Comparison of ENCODE assay signal across 18 mouse cellular contexts in the genomic region with DNA sequence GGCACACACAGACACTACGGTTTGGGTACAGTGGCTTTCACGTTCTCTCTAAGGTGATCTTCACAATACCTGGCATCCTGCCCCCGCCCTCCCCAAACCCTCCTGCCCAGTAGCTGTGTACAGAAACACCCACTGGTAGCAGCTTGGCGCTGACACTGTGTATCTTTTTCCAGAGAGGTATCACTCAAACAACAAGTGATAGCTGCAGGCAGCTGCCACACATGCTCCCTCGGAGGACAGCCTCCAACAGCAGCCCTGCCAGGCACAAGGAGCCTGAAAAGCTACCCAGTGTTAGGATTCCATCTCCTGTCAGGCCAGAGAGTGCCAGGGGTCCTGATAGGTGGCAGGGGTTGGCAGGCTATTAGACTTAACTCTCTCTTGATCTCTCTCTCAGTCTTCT.
DNase-seq lines count a peak whose midpoint lies in the region; ATAC-seq and TF ChIP-seq lines count a peak whose summit lies in the region.
"Had no signal": no experiment of that assay in that cellular context is flagged by ENCODE, and none has a peak within 500 bp of the region (broad histone marks: within the 10 kb centered on the region; RNA-seq: fewer than 3 reads in every experiment).

No protein-coding gene starts in this region.

- peak; percentile 92 for DNase-seq in heart, adult 11 months
- DNase-seq in midbrain, embryonic 10.5 days (ENCODE audit: low spot score), result no peak
- no peak for DNase-seq in heart, postnatal 0 days (ENCODE audit: low spot score)
- peak; percentile 14 for DNase-seq in testis, postnatal 14 days (ENCODE audit: low spot score)
- no peak for DNase-seq in right cerebral cortex, adult 18-20 months
- DNase-seq: adrenal gland, postnatal 14 days; lung, adult 2 months; lung, postnatal 36 days; thymus, adult 2 months had no signal

- no peak for TF ChIP-seq CTCF in heart, postnatal 0 days (IDR thresholded peaks at IDR 0.05; ENCODE audit: low read depth)

- no peak overlapping the region for H3K27ac ChIP-seq in heart, embryonic 12.5 days (ENCODE audit: poor library complexity, severe bottlenecking)
- peak overlapping the region; percentile 66 for H3K27ac ChIP-seq in midbrain, embryonic 10.5 days (replicated peaks)
- no peak overlapping the region for H3K27ac ChIP-seq in midbrain, embryonic 13.5 days
- no peak overlapping the region for H3K27ac ChIP-seq in heart, postnatal 0 days (ENCODE audit: low read depth)
- H3K27ac ChIP-seq: embryonic facial prominence, embryonic 13.5 days; heart, embryonic 13.5 days; intestine, embryonic 15.5 days; limb, embryonic 10.5 days had no signal

- no peak overlapping the region for H3K4me2 ChIP-seq in heart, embryonic 12.5 days
- no peak overlapping the region for H3K4me2 ChIP-seq in midbrain, embryonic 13.5 days (replicated peaks)
- H3K4me2 ChIP-seq in heart, postnatal 0 days (ENCODE audit: low read depth, low read length), result peak overlapping the region; percentile 21; the same call in 1 of the 2 replicates
- H3K4me2 ChIP-seq: embryonic facial prominence, embryonic 13.5 days; heart, embryonic 13.5 days; intestine, embryonic 15.5 days; liver, embryonic 11.5 days had no signal

- ATAC-seq in heart, embryonic 12.5 days (ENCODE audit: insufficient number of reproducible peaks, low FRiP score), result no peak
- ATAC-seq in midbrain, embryonic 13.5 days, result no peak
- ATAC-seq in heart, postnatal 0 days (ENCODE audit: insufficient read depth, low read depth), result peak; percentile 36; the same call in 1 of the 2 replicates
- ATAC-seq: activated CD4-positive, CD25-positive, alpha-beta regulatory T cell, adult 4 months; intestine, embryonic 15.5 days; Patski had no signal

- no peak overlapping the region for H3K4me3 ChIP-seq in heart, embryonic 12.5 days
- no peak overlapping the region for H3K4me3 ChIP-seq in midbrain, embryonic 10.5 days
- no peak overlapping the region for H3K4me3 ChIP-seq in midbrain, embryonic 13.5 days (replicated peaks)
- H3K4me3 ChIP-seq in heart, postnatal 0 days (ENCODE audit: low read depth, low read length), result no peak overlapping the region
- H3K4me3 ChIP-seq: embryonic facial prominence, embryonic 13.5 days; heart, embryonic 13.5 days; intestine, embryonic 15.5 days; limb, embryonic 10.5 days had no signal

- peaks cover 16% of the 10 kb centered on the region; the same call in 1 of the 2 replicates for H3K4me1 ChIP-seq in heart, embryonic 12.5 days (replicated peaks)
- peaks cover 8% of the 10 kb centered on the region; the same call in 1 of the 2 replicates for H3K4me1 ChIP-seq in midbrain, embryonic 10.5 days
- peaks cover 19% of the 10 kb centered on the region; the same call in 1 of the 2 replicates for H3K4me1 ChIP-seq in midbrain, embryonic 13.5 days (replicated peaks)
- H3K4me1 ChIP-seq in heart, postnatal 0 days (ENCODE audit: control insufficient read depth, insufficient read depth), result peaks cover 6% of the 10 kb centered on the region
- H3K4me1 ChIP-seq: intestine, embryonic 15.5 days had no signal

- TF ChIP-seq EP300 in heart, postnatal 0 days (IDR thresholded peaks at IDR 0.05; ENCODE audit: low read depth), result no peak

- no peaks in the 10 kb centered on the region for H3K9me3 ChIP-seq in heart, embryonic 12.5 days (replicated peaks)
- no peaks in the 10 kb centered on the region for H3K9me3 ChIP-seq in midbrain, embryonic 10.5 days (replicated peaks)
- no peaks in the 10 kb centered on the region for H3K9me3 ChIP-seq in midbrain, embryonic 13.5 days
- no peaks in the 10 kb centered on the region for H3K9me3 ChIP-seq in heart, postnatal 0 days (replicated peaks; ENCODE audit: control insufficient read depth, low read length)
- H3K9me3 ChIP-seq: embryonic facial prominence, embryonic 13.5 days; heart, embryonic 13.5 days; intestine, embryonic 15.5 days; limb, embryonic 10.5 days had no signal

- 42% methylated on average over 5 of the region's 5 CpGs for WGBS in heart, embryonic 12.5 days
- WGBS in midbrain, embryonic 10.5 days, result 89% methylated on average over 5 of the region's 5 CpGs
- WGBS in midbrain, embryonic 13.5 days, result 80% methylated on average over 5 of the region's 5 CpGs
- 35% methylated on average over 5 of the region's 5 CpGs for WGBS in heart, postnatal 0 days

- H3K27me3 ChIP-seq in heart, embryonic 12.5 days (replicated peaks), result no peaks in the 10 kb centered on the region
- H3K27me3 ChIP-seq in midbrain, embryonic 10.5 days (ENCODE audit: low read depth, poor library complexity, severe bottlenecking), result no peaks in the 10 kb centered on the region
- H3K27me3 ChIP-seq in midbrain, embryonic 13.5 days, result no peaks in the 10 kb centered on the region
- H3K27me3 ChIP-seq in heart, postnatal 0 days (ENCODE audit: control insufficient read depth, insufficient read depth, low read length), result no peaks in the 10 kb centered on the region
- H3K27me3 ChIP-seq: embryonic facial prominence, embryonic 13.5 days; heart, embryonic 13.5 days; intestine, embryonic 15.5 days; Patski had no signal

- H3K9ac ChIP-seq in heart, embryonic 12.5 days, result no peak overlapping the region
- no peak overlapping the region for H3K9ac ChIP-seq in midbrain, embryonic 13.5 days (replicated peaks)
- no peak overlapping the region for H3K9ac ChIP-seq in heart, postnatal 0 days (replicated peaks; ENCODE audit: low read depth, low read length)
- H3K9ac ChIP-seq: embryonic facial prominence, embryonic 13.5 days; heart, embryonic 13.5 days; intestine, embryonic 15.5 days had no signal

- no peaks in the 10 kb centered on the region for H3K36me3 ChIP-seq in heart, embryonic 12.5 days
- no peaks in the 10 kb centered on the region for H3K36me3 ChIP-seq in midbrain, embryonic 10.5 days
- no peaks in the 10 kb centered on the region for H3K36me3 ChIP-seq in midbrain, embryonic 13.5 days
- H3K36me3 ChIP-seq in heart, postnatal 0 days (replicated peaks; ENCODE audit: control insufficient read depth, insufficient read depth, low read length), result no peaks in the 10 kb centered on the region
- H3K36me3 ChIP-seq: embryonic facial prominence, embryonic 13.5 days; heart, embryonic 13.5 days; intestine, embryonic 15.5 days; limb, embryonic 10.5 days had no signal

Comparison
In these comparisons a context has a peak if more than half of its experiments do, and no peak if none do; other contexts are left out.
1. DNase-seq: peak in heart, adult 11 months (single experiment) and testis, postnatal 14 days (single experiment); none in midbrain, embryonic 10.5 days (single experiment), heart, postnatal 0 days (single experiment) and right cerebral cortex, adult 18-20 months (single experiment).